Mouse (Mus musculus) common myeloid progenitor, adult 5-6 weeks (primary cell): ENCODE data around the gene H2-Q4. TPM values are rescaled to one million over a fixed set of nuclear protein-coding genes. Genes with fewer than 3 reads are reported as not detected.
"Not testable (repeated sequence)": the region's sequence is repeated elsewhere in the genome, so short reads cannot be mapped to it uniquely, and the experiment has no call there.

Source experiments
- ATAC-seq: replicated peaks from 2 replicates; pipeline ENCODE4 v1.8.0; 2016; ENCODE audit warnings: low read depth, mild to moderate bottlenecking, moderate TSS enrichment, inconsistent platforms; ENCODE audit not compliant: poor library complexity, severe bottlenecking
- total RNA-seq: library from RNA; stranded (forward); fragments of 200-1000, 187-1606 nt; gene quantifications from 2 replicates; pipeline ENCODE4 v1.2.3, GENCODE M21; 2017

H2-Q4 gene
- total RNA-seq, 1 experiment from 2014 or later = 55.3 TPM

- ATAC-seq = no peak
These were observed 39.4 kb downstream of the H2-Q4 start for GRCm38 (mm10) chr17:35418772-35419171.

GRCm38 (mm10) chr17:35419564-35419963 lies 40.1 kb downstream of the H2-Q4 start:
- not testable (repeated sequence) for ATAC-seq

- ATAC-seq = not testable (repeated sequence)
These were observed 40.9 kb downstream of the H2-Q4 start for GRCm38 (mm10) chr17:35420206-35420810.

GRCm38 (mm10) chr17:35421331-35421730 lies 41.9 kb downstream of the H2-Q4 start:
- not testable (repeated sequence) for ATAC-seq

GRCm38 (mm10) chr17:35422360-35422759 lies 42.9 kb downstream of the H2-Q4 start:
- not testable (repeated sequence) for ATAC-seq

- not testable (repeated sequence) for ATAC-seq
These were observed 43.9 kb downstream of the H2-Q4 start for GRCm38 (mm10) chr17:35423131-35423810.

- ATAC-seq = not testable (repeated sequence)
These were observed 44.7 kb downstream of the H2-Q4 start for GRCm38 (mm10) chr17:35424106-35424505.

GRCm38 (mm10) chr17:35424624-35425416 lies 45.4 kb downstream of the H2-Q4 start, which contains the start of gene H2-Q6:
Gene H2-Q6, plus strand, starts transcription at chr17:35424850.
- ATAC-seq = peak; percentile 97

- not testable (repeated sequence) for ATAC-seq
These were observed 46.1 kb downstream of the H2-Q4 start for GRCm38 (mm10) chr17:35425474-35425873.

- ATAC-seq = not testable (repeated sequence)
These were observed 49.5 kb downstream of the H2-Q4 start for GRCm38 (mm10) chr17:35428883-35429282.

GRCm38 (mm10) chr17:35430671-35431070 lies 51.3 kb downstream of the H2-Q4 start:
- not testable (repeated sequence) for ATAC-seq

- ATAC-seq = not testable (repeated sequence)
These were observed 52.8 kb downstream of the H2-Q4 start for GRCm38 (mm10) chr17:35432167-35432566.

GRCm38 (mm10) chr17:35434836-35435235 lies 55.4 kb downstream of the H2-Q4 start:
- peak; percentile 19; the same call in 1 of the 2 replicates for ATAC-seq

Other genes starting within 250 kb of the H2-Q4 start
- gene Apom, start 247.6 kb upstream of the H2-Q4 start, total RNA-seq = not detected in 2 replicates
- gene Bag6, start 244.4 kb upstream of the H2-Q4 start, total RNA-seq = 58.8 and 103 TPM in 2 replicates
- 74.7 and 110 TPM in 2 replicates for gene Prrc2a, start 214.7 kb upstream of the H2-Q4 start, total RNA-seq
- 4.7 and 5.4 TPM in 2 replicates for gene Aif1, start 203.5 kb upstream of the H2-Q4 start, total RNA-seq
- 44.3 and 51.6 TPM in 2 replicates for gene Lst1, start 191.2 kb upstream of the H2-Q4 start, total RNA-seq
- 1.1 and 1.8 TPM in 2 replicates for gene Ltb, start 185.2 kb upstream of the H2-Q4 start, total RNA-seq
- 9.4 and 11.3 TPM in 2 replicates for gene Tnf, start 177.6 kb upstream of the H2-Q4 start, total RNA-seq
- gene Lta, start 174.3 kb upstream of the H2-Q4 start, total RNA-seq = not detected in 2 replicates
- not detected in 2 replicates for gene Gm16181, start 158.8 kb upstream of the H2-Q4 start, total RNA-seq
- 1.6 and 1.8 TPM in 2 replicates for gene Atp6v1g2, start 146.0 kb upstream of the H2-Q4 start, total RNA-seq
- gene Nfkbil1, start 143.8 kb upstream of the H2-Q4 start, total RNA-seq = 5.2 and 7.0 TPM in 2 replicates
- gene Ddx39b, start 137.9 kb upstream of the H2-Q4 start, total RNA-seq = 199 and 218 TPM in 2 replicates
- gene H2-D1, start 116.9 kb upstream of the H2-Q4 start, total RNA-seq = 427 and 466 TPM in 2 replicates
- gene H2-Q1, start 59.2 kb upstream of the H2-Q4 start, total RNA-seq = 0.05 TPM in 1 of 2 replicates, not detected in the other
- not detected in 2 replicates for gene H2-Q2, start 37.4 kb upstream of the H2-Q4 start, total RNA-seq
- gene H2-Q6, start 45.2 kb downstream of the H2-Q4 start, total RNA-seq = 78.6 and 82.7 TPM in 2 replicates
- gene H2-Q7, start 59.5 kb downstream of the H2-Q4 start, total RNA-seq = 68.1 and 79.8 TPM in 2 replicates
- 0.37 TPM in 1 of 2 replicates, not detected in the other for gene H2-Q10, start 90.5 kb downstream of the H2-Q4 start, total RNA-seq
- gene Pou5f1, start 126.4 kb downstream of the H2-Q4 start, total RNA-seq = not detected in 2 replicates
- 10.5 and 10.9 TPM in 2 replicates for gene Tcf19, start 137.2 kb downstream of the H2-Q4 start, total RNA-seq
- gene Cchcr1, start 137.5 kb downstream of the H2-Q4 start, total RNA-seq = 9.5 and 11.2 TPM in 2 replicates
- not detected in 2 replicates for gene Psors1c2, start 153.6 kb downstream of the H2-Q4 start, total RNA-seq
- not detected in 2 replicates for gene Cdsn, start 172.5 kb downstream of the H2-Q4 start, total RNA-seq
- gene 2300002M23Rik, start 187.8 kb downstream of the H2-Q4 start, total RNA-seq = not detected in 2 replicates
- not detected in 2 replicates for gene Sfta2, start 221.9 kb downstream of the H2-Q4 start, total RNA-seq
- not detected in 2 replicates for gene Gm9573, start 247.0 kb downstream of the H2-Q4 start, total RNA-seq